In genomic region chr2:125218566-125218965, GRCm38 (mm10) we compare ENCODE assay signal across 28 mouse cellular contexts. TPM values are rescaled to one million over a fixed set of nuclear protein-coding genes. Genes with fewer than 3 reads are reported as not detected.
A peak's percentile ranks its signal among the peaks of the same experiment; 100 is the strongest.
DNase-seq lines count a peak whose midpoint lies in the region; ATAC-seq and TF ChIP-seq lines count a peak whose summit lies in the region.
"Had no signal": no experiment of that assay in that cellular context is flagged by ENCODE, and none has a peak within 500 bp of the region (broad histone marks: within the 10 kb centered on the region; RNA-seq: fewer than 3 reads in every experiment).

No protein-coding gene starts in this region.

- H3K9me3 ChIP-seq in midbrain, postnatal 0 days (ENCODE audit: low read length): no peaks in the 10 kb centered on the region
- H3K9me3 ChIP-seq in midbrain, embryonic 10.5 days (replicated peaks): no peaks in the 10 kb centered on the region
- no peaks in the 10 kb centered on the region for H3K9me3 ChIP-seq in forebrain, embryonic 11.5 days (ENCODE audit: control insufficient read depth, low read length)
- H3K9me3 ChIP-seq: embryonic facial prominence, embryonic 10.5 days; embryonic facial prominence, embryonic 15.5 days; forebrain, embryonic 13.5 days; heart, embryonic 12.5 days; hindbrain, embryonic 10.5 days; hindbrain, embryonic 15.5 days; limb, embryonic 12.5 days; liver, embryonic 15.5 days; lung, embryonic 15.5 days; midbrain, embryonic 12.5 days had no signal

- no peak for TF ChIP-seq CTCF in cerebellum, adult 2 months (IDR thresholded peaks at IDR 0.05; ENCODE audit: borderline replicate concordance, insufficient read depth, low read depth, low read length)
- no peak for TF ChIP-seq CTCF in midbrain, postnatal 0 days (IDR thresholded peaks at IDR 0.05)

- no peaks in the 10 kb centered on the region for H3K36me3 ChIP-seq in midbrain, postnatal 0 days (ENCODE audit: insufficient read depth, low read length)
- H3K36me3 ChIP-seq in midbrain, embryonic 10.5 days: no peaks in the 10 kb centered on the region
- no peaks in the 10 kb centered on the region for H3K36me3 ChIP-seq in forebrain, embryonic 11.5 days (ENCODE audit: control insufficient read depth, insufficient read depth, low read length)
- H3K36me3 ChIP-seq: embryonic facial prominence, embryonic 10.5 days; embryonic facial prominence, embryonic 15.5 days; heart, embryonic 12.5 days; hindbrain, embryonic 10.5 days; hindbrain, embryonic 15.5 days; limb, embryonic 12.5 days; liver, embryonic 15.5 days; lung, embryonic 15.5 days; midbrain, embryonic 12.5 days had no signal

- TF ChIP-seq POLR2A in cerebellum, adult 2 months (IDR thresholded peaks at IDR 0.05; ENCODE audit: borderline replicate concordance, insufficient read depth, low read length): no peak

- H3K4me3 ChIP-seq in cerebellum, adult 2 months (replicated peaks; ENCODE audit: insufficient read depth, low read depth, low read length): no peak overlapping the region
- H3K4me3 ChIP-seq in midbrain, postnatal 0 days (ENCODE audit: low read depth, low read length): no peak overlapping the region
- no peak overlapping the region for H3K4me3 ChIP-seq in midbrain, embryonic 10.5 days
- no peak overlapping the region for H3K4me3 ChIP-seq in forebrain, embryonic 11.5 days (ENCODE audit: low read depth, low read length)
- H3K4me3 ChIP-seq: embryonic facial prominence, embryonic 10.5 days; embryonic facial prominence, embryonic 15.5 days; forebrain, embryonic 13.5 days; heart, embryonic 12.5 days; hindbrain, embryonic 10.5 days; hindbrain, embryonic 15.5 days; limb, embryonic 12.5 days; liver, embryonic 15.5 days; lung, embryonic 15.5 days; midbrain, embryonic 12.5 days had no signal

- DNase-seq in cerebellum, postnatal 14 days: peak; percentile 52 to 71
- no peak for DNase-seq in cerebellum, adult 2 months
- DNase-seq in left cerebral cortex, postnatal 4 days: peak; percentile 25
- DNase-seq in left cerebral cortex, postnatal 10 days (ENCODE audit: extremely low spot score in 1 of 2, low spot score in 2 of 2): no peak
- peak; percentile 42 for DNase-seq in midbrain, postnatal 0 days (ENCODE audit: low spot score)
- no peak for DNase-seq in midbrain, embryonic 10.5 days (ENCODE audit: low spot score)
- DNase-seq in adipocyte (ENCODE audit: low spot score): peak; percentile 40
- DNase-seq in forebrain, embryonic 11.5 days (ENCODE audit: low spot score): no peak
- DNase-seq: adrenal gland, adult 8-10 months; B cell, adult 2 months; cerebellum, adult 11 months; cerebellum, adult 9-11 months; gastrocnemius, postnatal 10 days; kidney, adult 9 months; kidney, postnatal 10 days; layer of hippocampus, adult 9-11 months had no signal

- H3K9ac ChIP-seq in midbrain, postnatal 0 days (replicated peaks; ENCODE audit: low read length, poor library complexity, severe bottlenecking): no peak overlapping the region
- H3K9ac ChIP-seq in forebrain, embryonic 11.5 days (ENCODE audit: low read length): no peak overlapping the region
- H3K9ac ChIP-seq: embryonic facial prominence, embryonic 15.5 days; forebrain, embryonic 13.5 days; heart, embryonic 12.5 days; hindbrain, embryonic 15.5 days; limb, embryonic 12.5 days; liver, embryonic 15.5 days; lung, embryonic 15.5 days; midbrain, embryonic 12.5 days had no signal

- no peaks in the 10 kb centered on the region for H3K4me1 ChIP-seq in cerebellum, adult 2 months (ENCODE audit: control insufficient read depth, insufficient read depth, low read length)
- H3K4me1 ChIP-seq in midbrain, postnatal 0 days (ENCODE audit: insufficient read depth, low read length): no peaks in the 10 kb centered on the region
- H3K4me1 ChIP-seq in midbrain, embryonic 10.5 days: no peaks in the 10 kb centered on the region
- no peaks in the 10 kb centered on the region for H3K4me1 ChIP-seq in forebrain, embryonic 11.5 days (replicated peaks; ENCODE audit: control insufficient read depth, insufficient read depth, low read length)
- H3K4me1 ChIP-seq: embryonic facial prominence, embryonic 10.5 days; embryonic facial prominence, embryonic 15.5 days; forebrain, embryonic 13.5 days; hindbrain, embryonic 10.5 days; hindbrain, embryonic 15.5 days; limb, embryonic 12.5 days; lung, embryonic 15.5 days; midbrain, embryonic 12.5 days had no signal

- H3K27me3 ChIP-seq in cerebellum, adult 2 months (ENCODE audit: control insufficient read depth, insufficient read depth, low read length): no peaks in the 10 kb centered on the region; the same call in 1 of the 2 replicates
- no peaks in the 10 kb centered on the region for H3K27me3 ChIP-seq in midbrain, postnatal 0 days (ENCODE audit: insufficient read depth, low read length)
- H3K27me3 ChIP-seq in midbrain, embryonic 10.5 days (ENCODE audit: low read depth, poor library complexity, severe bottlenecking): no peaks in the 10 kb centered on the region
- no peaks in the 10 kb centered on the region for H3K27me3 ChIP-seq in forebrain, embryonic 11.5 days (ENCODE audit: control insufficient read depth, insufficient read depth, low read length)
- H3K27me3 ChIP-seq: CH12.LX; embryonic facial prominence, embryonic 15.5 days; forebrain, embryonic 13.5 days; heart, embryonic 12.5 days; hindbrain, embryonic 15.5 days; limb, embryonic 12.5 days; liver, embryonic 15.5 days; lung, embryonic 15.5 days; midbrain, embryonic 12.5 days had no signal

- intact Hi-C loops in left cerebral cortex, postnatal 4 days (cut with DNase I): no loop called here
- intact Hi-C loops in left cerebral cortex, postnatal 10 days (cut with DNase I): no loop called here

- ATAC-seq in midbrain, postnatal 0 days (ENCODE audit: low FRiP score): no peak
- no peak for ATAC-seq in forebrain, embryonic 11.5 days (replicated peaks; ENCODE audit: low FRiP score)
- ATAC-seq: forebrain, embryonic 13.5 days; intestine, postnatal 0 days had no signal

- H3K27ac ChIP-seq in cerebellum, adult 2 months (ENCODE audit: insufficient read depth, low read length): no peak overlapping the region
- no peak overlapping the region for H3K27ac ChIP-seq in midbrain, postnatal 0 days (ENCODE audit: low read depth, low read length)
- no peak overlapping the region for H3K27ac ChIP-seq in midbrain, embryonic 10.5 days (replicated peaks)
- no peak overlapping the region for H3K27ac ChIP-seq in forebrain, embryonic 11.5 days (ENCODE audit: low read depth, low read length)
- H3K27ac ChIP-seq: embryonic facial prominence, embryonic 10.5 days; embryonic facial prominence, embryonic 15.5 days; forebrain, embryonic 13.5 days; hindbrain, embryonic 10.5 days; hindbrain, embryonic 15.5 days; limb, embryonic 12.5 days; liver, embryonic 15.5 days; lung, embryonic 15.5 days; midbrain, embryonic 12.5 days had no signal

- 100% methylated on average over 1 of the region's 1 CpGs for WGBS in cerebellum, adult 2 months
- 87% methylated on average over 1 of the region's 1 CpGs for WGBS in midbrain, postnatal 0 days
- 86% methylated on average over 1 of the region's 1 CpGs for WGBS in midbrain, embryonic 10.5 days
- 92% methylated on average over 1 of the region's 1 CpGs for WGBS in forebrain, embryonic 11.5 days

- H3K4me2 ChIP-seq in midbrain, postnatal 0 days (ENCODE audit: low read depth, low read length, poor library complexity, severe bottlenecking): no peak overlapping the region
- no peak overlapping the region for H3K4me2 ChIP-seq in forebrain, embryonic 11.5 days (ENCODE audit: low read depth, low read length, severe bottlenecking)
- H3K4me2 ChIP-seq: embryonic facial prominence, embryonic 15.5 days; forebrain, embryonic 13.5 days; heart, embryonic 12.5 days; hindbrain, embryonic 15.5 days; limb, embryonic 12.5 days; liver, embryonic 15.5 days; lung, embryonic 15.5 days; midbrain, embryonic 12.5 days had no signal

RNA-seq across cellular contexts. Expression of gene Dut, which starts 28.4 kb away (rescaled TPM):
- polyA plus RNA-seq in cerebellum, adult 2 months (2012; rRNA removed): 42.6 and 44.8 TPM in 2 replicates
- total RNA-seq in left cerebral cortex, postnatal 4 days (2021): 10 to 100 TPM; 39.7 to 45.9 TPM
- total RNA-seq in left cerebral cortex, postnatal 10 days (2021): 10 to 100 TPM; 37.8 to 39.3 TPM
- 24.7 and 48.9 TPM in 2 replicates for total RNA-seq in midbrain, postnatal 0 days (2014; rRNA removed)
- polyA plus RNA-seq in midbrain, postnatal 0 days (2015; fragmentation: Nextera tagmentation; extraction: Ambion mirVana): 85.6 and 88.2 TPM in 2 replicates
- polyA plus RNA-seq in midbrain, embryonic 10.5 days (2016; fragmentation: Nextera tagmentation; extraction: Ambion mirVana): 223 and 273 TPM in 2 replicates
- 270 and 288 TPM in 2 replicates for polyA plus RNA-seq in forebrain, embryonic 11.5 days (2014; fragmentation: Nextera tagmentation; extraction: Ambion mirVana)

Comparison
In these comparisons a context has a peak if more than half of its experiments do, and no peak if none do; other contexts are left out.
1. DNase-seq: peak in cerebellum, postnatal 14 days (2 of 2), left cerebral cortex, postnatal 4 days (single experiment), midbrain, postnatal 0 days (single experiment) and adipocyte (single experiment); none in cerebellum, adult 2 months (0 of 2), left cerebral cortex, postnatal 10 days (0 of 2), midbrain, embryonic 10.5 days (single experiment) and forebrain, embryonic 11.5 days (single experiment).